Mouse (Mus musculus) lung, embryonic 15.5 days (tissue): ENCODE results near the gene Calm5. TPM values are rescaled to one million over a fixed set of nuclear protein-coding genes. Genes with fewer than 3 reads are reported as not detected.
"Not testable (repeated sequence)": the region's sequence is repeated elsewhere in the genome, so short reads cannot be mapped to it uniquely, and the experiment has no call there.

Experiments used
- ATAC-seq: fragments of 200-750 bp; cut with Nextera tagmentation; 2 replicates; pipeline ENCODE4 v1.8.0; 2017; ENCODE audit warnings: moderate number of reproducible peaks, borderline replicate concordance; ENCODE audit not compliant: low FRiP score, low TSS enrichment; ENCODE audit errors: extremely low read depth
- H3K27ac ChIP-seq: fragments of 300-500 bp; sonication (generic); 2 replicates; pipeline ENCODE4 v1.5.1; 2015; ENCODE audit warnings: moderate library complexity, mild to moderate bottlenecking, inconsistent platforms
- H3K27me3 ChIP-seq: fragments of 300-500 bp; sonication (generic); 2 replicates; pipeline ENCODE4 v1.6.1; 2015; ENCODE audit warnings: inconsistent platforms
- H3K36me3 ChIP-seq: fragments of 300-500 bp; sonication (generic); 2 replicates; pipeline ENCODE4 v1.6.1; 2015; ENCODE audit warnings: inconsistent platforms
- H3K4me1 ChIP-seq: fragments of 300-500 bp; sonication (generic); 2 replicates; pipeline ENCODE4 v1.6.1; 2015; ENCODE audit warnings: inconsistent platforms
- H3K4me2 ChIP-seq: fragments of 300-500 bp; sonication (generic); 2 replicates; pipeline ENCODE4 v1.6.1; 2015; ENCODE audit warnings: inconsistent platforms, mild to moderate bottlenecking, moderate library complexity
- H3K4me3 ChIP-seq: fragments of 300-500 bp; sonication (generic); 2 replicates; pipeline ENCODE4 v1.5.1; 2015; ENCODE audit warnings: mild to moderate bottlenecking, inconsistent platforms
- H3K9ac ChIP-seq: fragments of 300-500 bp; sonication (generic); 2 replicates; pipeline ENCODE4 v1.6.1; 2015; ENCODE audit warnings: inconsistent platforms
- H3K9me3 ChIP-seq: fragments of 300-500 bp; sonication (generic); 2 replicates; pipeline ENCODE4 v1.6.1; 2016; ENCODE audit warnings: inconsistent platforms
- WGBS: fragments of 180-500 bp; shearing (Covaris S2); methylation state at CpG from one replicate; pipeline ENCODE4 v1.1.7; 2015; 5-methylcytosine and 5-hydroxymethylcytosine counted together
- polyA plus RNA-seq: library from polyadenylated mRNA; unstranded; fragments of >200 nt; fragmentation: Nextera tagmentation; extraction: Ambion mirVana; gene quantifications from 2 replicates; pipeline ENCODE4 v1.2.1, GENCODE M21; 2015

Calm5 gene
- polyA plus RNA-seq, 1 experiment from 2014 or later = not detected

DNA sequence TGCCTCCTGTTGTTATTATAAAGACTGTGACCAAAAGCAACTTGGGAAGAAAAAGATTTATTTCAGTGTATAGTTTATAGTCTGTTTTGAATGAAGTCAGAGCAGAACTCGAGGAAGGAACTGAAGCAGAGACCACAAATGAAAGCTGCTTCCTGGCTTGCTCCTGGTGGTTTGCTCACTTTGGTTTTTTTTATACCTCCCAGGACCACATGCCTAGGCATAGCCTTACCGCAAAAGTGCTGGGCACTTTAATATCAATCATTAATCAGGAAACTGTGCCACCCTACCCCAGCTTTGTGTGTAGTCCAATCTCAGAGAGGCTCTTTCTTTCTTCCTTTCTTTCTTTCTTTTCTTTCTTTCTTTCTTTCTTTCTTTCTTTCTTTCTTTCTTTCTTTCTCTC, 21.5 kb upstream of the Calm5 start:
- 0 out of 2 replicates have a peak, but pooled peaks have one; percentile 36 for ATAC-seq

DNA sequence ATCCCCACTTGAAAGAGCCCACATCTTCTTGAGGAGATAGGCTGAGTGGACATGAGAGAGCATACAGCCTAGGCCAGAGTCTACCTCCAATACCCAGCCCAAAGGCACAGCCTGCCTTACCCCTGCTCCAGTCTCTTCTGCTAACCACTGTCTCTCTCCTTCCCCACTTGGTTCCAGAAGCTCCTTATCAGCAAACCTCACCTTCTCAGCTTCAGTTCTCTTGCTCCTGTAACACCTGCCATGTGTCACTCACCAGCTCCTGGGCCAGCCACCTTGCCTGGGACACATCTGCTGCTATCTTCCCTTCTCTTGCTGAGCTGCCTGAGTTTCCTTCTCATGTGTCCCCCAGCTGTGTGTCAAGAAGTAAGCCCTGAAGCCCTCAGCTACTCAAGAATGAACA, 20.3 kb upstream of the Calm5 start:
- not testable (repeated sequence) for H3K27me3 ChIP-seq, H3K27ac ChIP-seq, H3K9ac ChIP-seq, H3K4me2 ChIP-seq, H3K4me3 ChIP-seq, H3K9me3 ChIP-seq, ATAC-seq, H3K36me3 ChIP-seq, H3K4me1 ChIP-seq

More for the DNA sequence above, 21.5 kb upstream of the Calm5 start:
- Histone ChIP-seq H3K27ac (peak overlapping the region; percentile 66), H3K27me3 (no peaks in the 10 kb centered on the region), H3K9ac (no peak overlapping the region), H3K36me3 (no peaks in the 10 kb centered on the region), H3K4me1 (no peaks in the 10 kb centered on the region), H3K4me3 (no peak overlapping the region), H3K4me2 (no peak overlapping the region), H3K9me3 (no peaks in the 10 kb centered on the region)
- 43% methylated on average over 2 of the region's 2 CpGs for WGBS

DNA sequence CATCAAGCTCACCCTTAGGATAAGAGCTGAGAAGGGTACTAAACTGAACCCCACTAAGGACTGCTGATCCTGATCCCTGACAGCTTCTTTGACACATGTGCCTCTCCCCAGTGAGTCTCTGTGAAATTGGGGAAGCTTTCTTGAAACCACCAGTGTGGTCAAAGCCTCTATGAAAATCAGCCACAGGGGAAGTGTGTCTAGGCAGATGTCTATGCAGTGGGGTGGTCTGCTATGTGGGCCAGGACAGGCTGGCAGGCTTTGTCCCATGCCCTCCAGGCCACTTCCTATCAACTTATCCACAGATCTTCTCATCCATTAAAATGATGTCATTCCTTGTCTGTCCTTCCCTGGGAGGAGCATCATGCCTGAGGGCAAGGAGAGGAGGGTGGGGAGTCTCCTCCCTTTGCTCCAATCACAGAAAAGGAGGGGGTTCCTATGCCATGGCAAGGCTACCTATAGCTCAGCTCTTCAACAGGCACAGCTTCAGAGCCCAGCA, 16.6 kb upstream of the Calm5 start, which contains the start of gene Calm4:
TSS of gene Calm4 (plus strand) at position 446 of the 496 bp plus-strand sequence.
- not testable (repeated sequence) for H3K27me3 ChIP-seq, H3K4me3 ChIP-seq, H3K36me3 ChIP-seq, H3K9ac ChIP-seq, H3K4me2 ChIP-seq, H3K4me1 ChIP-seq, H3K9me3 ChIP-seq, H3K27ac ChIP-seq
- ATAC-seq = peak; percentile 27; the same call in 1 of the 2 replicates

DNA sequence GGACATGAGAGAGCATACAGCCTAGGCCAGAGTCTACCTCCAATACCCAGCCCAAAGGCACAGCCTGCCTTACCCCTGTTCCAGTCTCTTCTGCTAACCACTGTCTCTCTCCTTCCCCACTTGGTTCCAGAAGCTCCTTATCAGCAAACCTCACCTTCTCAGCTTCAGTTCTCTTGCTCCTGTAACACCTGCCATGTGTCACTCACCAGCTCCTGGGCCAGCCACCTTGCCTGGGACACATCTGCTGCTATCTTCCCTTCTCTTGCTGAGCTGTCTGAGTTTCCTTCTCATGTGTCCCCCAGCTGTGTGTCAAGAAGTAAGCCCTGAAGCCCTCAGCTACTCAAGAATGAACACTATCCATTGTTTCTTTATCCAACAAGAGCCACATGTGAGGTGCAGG, 13.3 kb upstream of the Calm5 start:
- ATAC-seq, H3K9me3 ChIP-seq, H3K4me1 ChIP-seq, H3K27ac ChIP-seq, H3K4me2 ChIP-seq, H3K36me3 ChIP-seq, H3K4me3 ChIP-seq, H3K27me3 ChIP-seq, H3K9ac ChIP-seq: not testable (repeated sequence)

DNA sequence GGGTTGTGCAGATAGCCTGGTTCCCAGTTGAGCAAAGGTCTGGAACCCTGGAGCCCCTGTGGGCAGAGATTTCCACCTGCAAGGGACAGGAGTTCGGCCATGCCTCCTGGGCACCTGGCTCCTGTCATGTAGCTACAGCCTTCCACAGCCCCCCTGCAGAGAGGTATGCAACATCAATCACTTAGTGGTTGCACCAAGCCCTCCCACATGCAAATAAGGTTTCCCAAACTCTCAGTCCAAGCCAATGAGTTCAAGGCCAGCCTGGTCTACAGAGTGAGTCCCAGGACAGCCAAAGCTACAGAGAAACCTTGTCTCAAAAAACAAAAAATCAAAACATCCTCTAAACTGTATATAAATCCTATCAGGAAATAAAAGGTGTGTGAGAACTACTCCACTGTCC, 3.6 kb upstream of the Calm5 start:
- no peaks in the 10 kb centered on the region for H3K27me3 ChIP-seq
- ATAC-seq = no peak
- H3K36me3 ChIP-seq = no peaks in the 10 kb centered on the region
- no peak overlapping the region for H3K4me2 ChIP-seq
- no peaks in the 10 kb centered on the region for H3K4me1 ChIP-seq
- H3K9me3 ChIP-seq = no peaks in the 10 kb centered on the region
- no peak overlapping the region for H3K9ac ChIP-seq
- H3K4me3 ChIP-seq = no peak overlapping the region
- no peak overlapping the region for H3K27ac ChIP-seq
- WGBS = 80% methylated on average over 1 of the region's 1 CpGs

DNA sequence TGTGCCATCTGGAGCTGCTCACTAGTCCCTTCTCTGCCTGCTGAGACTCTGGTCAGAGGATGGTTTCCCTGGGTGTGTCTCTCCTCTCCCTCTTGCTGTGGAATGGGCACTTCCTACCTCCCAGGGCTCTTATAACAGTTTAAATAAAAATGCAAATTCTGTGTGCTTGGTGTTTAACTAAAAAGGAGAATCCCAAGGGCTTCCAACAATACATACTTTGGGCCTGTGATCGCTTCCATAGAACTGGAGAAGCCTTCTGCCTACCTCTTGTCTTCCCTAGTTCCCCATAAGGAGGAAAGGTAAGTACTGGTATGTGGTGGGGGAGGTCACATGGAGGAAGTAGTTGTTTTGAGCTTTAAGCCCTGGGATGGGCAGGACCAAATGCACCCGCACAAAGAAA, 883 bp downstream of the Calm5 start:
- Histone ChIP-seq H3K4me1 (no peaks in the 10 kb centered on the region), H3K27me3 (no peaks in the 10 kb centered on the region), H3K36me3 (no peaks in the 10 kb centered on the region), H3K9me3 (no peaks in the 10 kb centered on the region), H3K4me2 (no peak overlapping the region), H3K4me3 (no peak overlapping the region), H3K9ac (no peak overlapping the region), H3K27ac (no peak overlapping the region)
- 77% methylated on average over 2 of the region's 2 CpGs for WGBS
- no peak for ATAC-seq

DNA sequence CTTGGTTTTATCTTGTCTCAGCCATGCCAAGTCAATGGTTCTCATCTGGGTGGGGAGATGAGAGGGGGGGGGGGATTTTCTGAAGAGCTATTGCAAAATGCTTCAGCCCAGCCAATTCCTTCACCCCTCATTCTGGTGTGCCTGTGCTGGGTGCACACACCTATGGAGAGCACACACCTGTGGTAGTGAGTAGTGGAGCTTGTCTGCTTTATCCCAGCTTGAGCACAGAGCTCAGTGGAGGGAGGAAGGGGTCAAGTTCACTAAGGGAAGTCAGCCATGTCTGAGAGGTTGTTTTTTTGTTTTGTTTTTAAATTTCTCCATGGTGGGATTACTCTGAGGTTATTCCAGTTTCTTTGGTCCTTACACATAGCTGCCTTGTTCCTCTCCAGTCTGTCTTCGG, 2.3 kb downstream of the Calm5 start:
- no peak overlapping the region for H3K4me2 ChIP-seq
- no peaks in the 10 kb centered on the region for H3K9me3 ChIP-seq
- no peak overlapping the region for H3K4me3 ChIP-seq
- 77% methylated on average over 1 of the region's 1 CpGs for WGBS
- no peaks in the 10 kb centered on the region for H3K4me1 ChIP-seq
- H3K27me3 ChIP-seq = no peaks in the 10 kb centered on the region
- no peak for ATAC-seq
- no peaks in the 10 kb centered on the region for H3K36me3 ChIP-seq
- H3K9ac ChIP-seq = no peak overlapping the region
- H3K27ac ChIP-seq = no peak overlapping the region

DNA sequence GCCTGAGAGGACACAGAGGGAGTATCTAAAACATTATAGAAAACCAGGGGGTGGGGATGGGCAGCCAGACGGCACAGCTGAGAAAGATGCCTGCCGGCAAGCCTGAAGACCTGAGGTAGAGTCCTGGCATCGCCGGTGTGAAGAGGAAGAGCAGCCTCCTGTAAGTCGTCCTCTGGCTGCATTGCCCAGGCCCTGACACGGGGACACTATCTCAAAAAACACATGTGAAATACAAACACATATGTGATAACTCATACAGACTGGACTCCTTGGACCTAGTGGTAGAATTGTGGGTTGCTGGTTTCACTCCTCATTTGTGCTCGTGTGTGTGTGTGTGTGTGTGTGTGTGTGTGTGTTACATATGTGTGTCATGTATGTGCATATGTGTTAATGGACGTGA, 7.3 kb downstream of the Calm5 start:
- Histone ChIP-seq H3K36me3 (no peaks in the 10 kb centered on the region), H3K9ac (no peak overlapping the region), H3K4me2 (no peak overlapping the region), H3K4me3 (no peak overlapping the region), H3K27ac (no peak overlapping the region), H3K27me3 (no peaks in the 10 kb centered on the region), H3K4me1 (no peaks in the 10 kb centered on the region), H3K9me3 (no peaks in the 10 kb centered on the region)
- no peak for ATAC-seq
- 81% methylated on average over 8 of the region's 8 CpGs for WGBS

DNA sequence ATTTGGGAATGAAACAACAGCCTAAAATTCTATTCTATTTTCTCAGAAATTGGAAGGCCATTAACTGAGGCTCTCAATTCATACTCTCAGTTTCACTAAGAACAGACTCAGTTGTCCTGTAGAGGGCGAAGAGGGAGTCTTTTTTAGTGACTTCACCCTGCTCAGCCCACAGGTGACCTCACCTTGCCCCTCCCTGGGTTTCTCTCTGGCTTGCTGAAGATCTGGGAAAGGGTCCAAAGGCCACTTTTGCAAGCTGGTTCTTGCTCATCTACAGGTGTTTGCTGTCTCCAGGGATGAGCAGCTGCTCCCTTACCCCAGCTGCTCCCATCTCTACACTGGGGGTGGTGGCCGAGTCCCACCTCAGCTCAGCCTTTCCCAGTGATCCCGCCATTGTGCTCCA, 8.4 kb downstream of the Calm5 start:
- no peak overlapping the region for H3K27ac ChIP-seq

DNA sequence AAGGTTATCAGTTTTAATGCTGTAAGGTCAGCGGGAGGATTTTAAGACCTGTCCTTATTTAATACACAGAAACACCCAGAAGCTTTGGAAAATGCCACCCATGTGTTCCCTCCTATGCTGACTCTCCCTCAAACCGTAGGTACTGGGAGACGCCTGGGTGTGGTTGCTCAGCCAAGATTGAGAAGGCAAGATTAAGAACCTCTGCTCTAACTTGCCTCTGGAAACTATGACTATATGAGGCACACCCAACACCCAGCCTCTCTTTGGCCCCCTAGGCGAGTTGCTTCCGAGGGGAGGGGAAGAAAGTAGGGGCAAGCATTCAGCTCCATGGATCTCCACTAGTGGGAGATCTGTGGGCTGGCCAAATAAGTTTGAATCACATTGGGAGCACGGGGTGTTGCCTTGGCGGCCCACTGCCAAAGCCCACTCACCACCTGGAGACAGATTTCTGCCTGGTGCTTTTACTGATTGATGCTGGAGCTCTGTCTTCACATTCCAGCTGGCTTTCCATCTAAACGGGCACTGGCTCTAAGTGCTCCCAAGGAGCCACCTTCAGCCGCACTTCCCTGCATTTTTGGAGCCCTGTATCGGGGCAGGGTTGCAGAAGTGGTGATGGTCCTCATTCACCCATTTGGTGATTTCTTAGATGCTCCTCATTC, 9.1 kb downstream of the Calm5 start:
- no peaks in the 10 kb centered on the region for H3K9me3 ChIP-seq
- no peak overlapping the region for H3K4me2 ChIP-seq
- H3K27me3 ChIP-seq = no peaks in the 10 kb centered on the region
- no peak overlapping the region for H3K4me3 ChIP-seq
- no peaks in the 10 kb centered on the region for H3K4me1 ChIP-seq
- 85% methylated on average over 10 of the region's 10 CpGs for WGBS
- H3K9ac ChIP-seq = no peak overlapping the region
- H3K27ac ChIP-seq = no peak overlapping the region
- H3K36me3 ChIP-seq = no peaks in the 10 kb centered on the region
- ATAC-seq = no peak

More for the DNA sequence above, 8.4 kb downstream of the Calm5 start:
- no peaks in the 10 kb centered on the region for H3K27me3 ChIP-seq
- no peaks in the 10 kb centered on the region for H3K36me3 ChIP-seq
- WGBS = 78% methylated on average over 3 of the region's 3 CpGs
- H3K9ac ChIP-seq = no peak overlapping the region
- H3K4me3 ChIP-seq = no peak overlapping the region
- no peak for ATAC-seq
- H3K4me1 ChIP-seq = no peaks in the 10 kb centered on the region
- no peak overlapping the region for H3K4me2 ChIP-seq
- H3K9me3 ChIP-seq = no peaks in the 10 kb centered on the region

DNA sequence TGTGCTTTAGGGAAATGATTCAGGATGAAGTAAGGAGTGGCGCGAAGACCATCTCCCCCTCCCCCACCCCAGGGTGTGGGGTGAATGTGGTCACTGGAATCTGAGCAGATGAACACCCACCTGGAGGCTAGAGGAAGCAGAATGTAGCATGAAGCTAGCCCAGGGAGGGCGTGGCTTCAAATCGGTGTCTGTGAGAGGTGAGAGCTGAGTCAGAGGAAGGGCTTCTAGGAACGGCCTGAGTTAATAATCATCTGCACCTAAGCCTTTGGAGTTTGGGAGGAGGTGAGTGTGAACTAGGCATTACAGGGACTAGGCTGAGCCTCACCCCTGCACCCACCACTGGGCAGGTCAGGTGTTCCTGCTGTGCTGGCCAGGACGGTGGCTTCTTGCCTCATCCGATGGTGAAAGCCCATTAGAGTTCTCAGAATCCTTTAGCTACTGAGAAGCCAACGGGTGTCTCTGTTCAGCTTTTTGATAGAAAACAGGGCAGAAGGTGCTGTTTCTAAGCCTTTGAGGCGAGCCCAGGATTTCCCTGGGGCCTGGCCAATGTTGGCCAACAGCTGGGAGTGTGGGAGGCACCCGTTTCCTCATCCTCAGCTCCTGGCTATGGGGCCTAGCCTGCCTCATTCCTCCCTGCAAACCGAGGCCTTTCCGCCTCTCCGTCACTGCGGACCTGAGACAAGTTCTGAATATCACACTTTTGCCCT, 11.8 kb downstream of the Calm5 start:
- ATAC-seq = 0 out of 2 replicates have a peak, but pooled peaks have one; percentile 12

DNA sequence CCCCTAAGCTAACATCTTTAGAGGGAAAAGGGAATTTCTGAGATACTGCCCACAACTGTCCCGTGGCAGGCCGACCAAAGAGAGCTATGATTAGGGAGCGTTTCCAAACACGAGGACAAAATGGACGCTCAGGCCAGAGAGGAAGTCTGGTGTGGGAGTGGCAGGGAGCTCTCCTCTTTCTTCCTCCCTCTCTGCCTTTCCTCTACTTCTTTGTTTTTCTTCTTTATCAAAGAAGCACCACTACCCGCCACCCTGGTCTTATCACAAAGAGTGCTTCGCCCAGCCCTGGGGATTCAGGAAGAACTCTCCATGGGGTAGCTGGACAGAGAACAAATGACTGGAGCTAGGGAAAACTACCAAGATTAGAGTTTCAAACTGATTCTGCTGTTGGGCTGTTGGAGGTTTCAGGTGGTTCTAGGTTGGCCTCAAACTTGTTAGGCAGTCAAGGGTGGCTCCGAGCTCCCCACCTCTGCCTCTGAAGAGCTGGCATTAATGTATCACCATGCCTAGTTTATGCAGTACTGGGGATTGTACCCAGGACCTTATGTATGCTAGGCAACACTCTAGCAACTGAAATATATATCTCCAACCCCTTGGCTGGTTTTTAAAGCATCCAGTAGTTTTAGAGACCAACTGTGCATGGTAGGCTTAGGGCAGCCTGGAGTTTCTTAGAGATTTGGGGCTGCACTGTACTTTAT, 12.5 kb downstream of the Calm5 start:
- ATAC-seq = no peak
- H3K27me3 ChIP-seq = no peaks in the 10 kb centered on the region
- 0 out of 2 replicates have a peak, but pooled peaks cover 3% of the 10 kb centered on the region for H3K4me1 ChIP-seq
- H3K4me2 ChIP-seq = no peak overlapping the region
- no peaks in the 10 kb centered on the region for H3K36me3 ChIP-seq
- H3K9me3 ChIP-seq = no peaks in the 10 kb centered on the region
- H3K9ac ChIP-seq = no peak overlapping the region
- H3K4me3 ChIP-seq = no peak overlapping the region
- 70% methylated on average over 8 of the region's 8 CpGs for WGBS
- H3K27ac ChIP-seq = no peak overlapping the region

More for the DNA sequence above, 11.8 kb downstream of the Calm5 start:
- whole genome bisulfite sequencing = 70% methylated on average over 14 of the region's 14 CpGs
- Histone ChIP-seq H3K4me3 (no peak overlapping the region), H3K36me3 (no peaks in the 10 kb centered on the region), H3K4me1 (0 out of 2 replicates have a peak, but pooled peaks cover 3% of the 10 kb centered on the region), H3K27me3 (no peaks in the 10 kb centered on the region), H3K9ac (no peak overlapping the region), H3K9me3 (no peaks in the 10 kb centered on the region), H3K4me2 (no peak overlapping the region), H3K27ac (no peak overlapping the region)
